In the genomic region with DNA sequence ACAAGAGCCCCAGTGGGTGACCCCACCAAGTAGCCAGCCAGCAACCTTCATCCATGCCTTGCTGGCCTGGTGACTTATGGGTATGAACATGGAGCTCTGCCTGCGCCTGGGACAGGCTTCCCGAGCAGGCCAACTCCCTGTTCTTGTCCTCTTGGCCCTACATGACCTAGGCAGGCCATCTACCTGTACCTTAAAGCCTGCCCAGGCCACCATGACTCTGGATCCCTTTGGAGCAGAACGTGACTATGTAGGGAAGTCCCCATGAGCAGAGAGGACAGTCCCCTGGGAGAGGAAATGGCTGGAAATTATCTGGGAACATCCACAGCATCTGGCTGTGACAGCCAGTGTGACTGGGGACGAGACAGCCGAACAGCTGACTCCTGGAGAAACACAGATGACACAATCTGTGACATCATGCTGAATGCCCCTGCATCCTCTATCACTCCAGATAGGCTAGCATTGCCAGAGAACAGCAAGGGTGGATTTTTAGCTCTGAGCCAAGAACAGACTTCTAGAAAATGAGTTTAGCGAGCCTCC, we compare ENCODE assay signal across 9 mouse cellular contexts. TPM values are rescaled to one million over a fixed set of nuclear protein-coding genes. Genes with fewer than 3 reads are reported as not detected.
DNase-seq lines count a peak whose midpoint lies in the region; ATAC-seq and TF ChIP-seq lines count a peak whose summit lies in the region.
"Had no signal": no experiment of that assay in that cellular context is flagged by ENCODE, and none has a peak within 500 bp of the region (broad histone marks: within the 10 kb centered on the region; RNA-seq: fewer than 3 reads in every experiment).

No protein-coding gene starts in this region.

- no peak overlapping the region for H3K9ac ChIP-seq in midbrain, embryonic 11.5 days (ENCODE audit: low read length)
- H3K9ac ChIP-seq in heart, postnatal 0 days (replicated peaks; ENCODE audit: low read depth, low read length) = no peak overlapping the region
- no peak overlapping the region for H3K9ac ChIP-seq in midbrain, embryonic 15.5 days
- H3K9ac ChIP-seq: embryonic facial prominence, embryonic 15.5 days had no signal

- no peaks in the 10 kb centered on the region for H3K36me3 ChIP-seq in midbrain, embryonic 10.5 days
- no peaks in the 10 kb centered on the region for H3K36me3 ChIP-seq in midbrain, embryonic 11.5 days (ENCODE audit: control insufficient read depth, insufficient read depth, low read length)
- no peaks in the 10 kb centered on the region for H3K36me3 ChIP-seq in heart, postnatal 0 days (replicated peaks; ENCODE audit: control insufficient read depth, insufficient read depth, low read length)
- H3K36me3 ChIP-seq in midbrain, embryonic 15.5 days (replicated peaks) = no peaks in the 10 kb centered on the region
- H3K36me3 ChIP-seq: embryonic facial prominence, embryonic 15.5 days had no signal

- no peaks in the 10 kb centered on the region for H3K9me3 ChIP-seq in midbrain, embryonic 10.5 days (replicated peaks)
- no peaks in the 10 kb centered on the region for H3K9me3 ChIP-seq in midbrain, embryonic 11.5 days (ENCODE audit: control insufficient read depth, low read length)
- H3K9me3 ChIP-seq in heart, postnatal 0 days (replicated peaks; ENCODE audit: control insufficient read depth, low read length) = no peaks in the 10 kb centered on the region
- H3K9me3 ChIP-seq in midbrain, embryonic 15.5 days = no peaks in the 10 kb centered on the region
- H3K9me3 ChIP-seq: embryonic facial prominence, embryonic 15.5 days had no signal

- no peak for ATAC-seq in midbrain, embryonic 11.5 days (ENCODE audit: low FRiP score)
- ATAC-seq in heart, postnatal 0 days (ENCODE audit: insufficient read depth, low read depth) = peak; percentile 33
- ATAC-seq in midbrain, embryonic 15.5 days (replicated peaks) = peak; percentile 50; the same call in 1 of the 2 replicates
- ATAC-seq in megakaryocyte progenitor cell, adult 5-6 weeks (replicated peaks; ENCODE audit: poor library complexity) = no peak

- TF ChIP-seq EP300 in heart, postnatal 0 days (IDR thresholded peaks at IDR 0.05; ENCODE audit: low read depth) = no peak

- no peak overlapping the region for H3K4me2 ChIP-seq in midbrain, embryonic 11.5 days
- H3K4me2 ChIP-seq in heart, postnatal 0 days (ENCODE audit: low read depth, low read length) = peak overlapping the region; percentile 17
- no peak overlapping the region for H3K4me2 ChIP-seq in midbrain, embryonic 15.5 days
- H3K4me2 ChIP-seq: embryonic facial prominence, embryonic 15.5 days had no signal

- intact Hi-C loops in gastrocnemius, adult 2 months (cut with DNase I) = no loop called here

- no peak for TF ChIP-seq CTCF in gastrocnemius, adult 2 months (IDR thresholded peaks at IDR 0.05)
- TF ChIP-seq CTCF in heart, postnatal 0 days (IDR thresholded peaks at IDR 0.05; ENCODE audit: low read depth) = no peak

- WGBS in midbrain, embryonic 10.5 days = 53% methylated on average over 6 of the region's 6 CpGs
- 47% methylated on average over 6 of the region's 6 CpGs for WGBS in midbrain, embryonic 11.5 days
- WGBS in heart, postnatal 0 days = 39% methylated on average over 6 of the region's 6 CpGs
- 53% methylated on average over 6 of the region's 6 CpGs for WGBS in midbrain, embryonic 15.5 days

- peak overlapping the region; percentile 53 for H3K4me3 ChIP-seq in gastrocnemius, adult 2 months
- H3K4me3 ChIP-seq in midbrain, embryonic 10.5 days = no peak overlapping the region
- no peak overlapping the region for H3K4me3 ChIP-seq in midbrain, embryonic 11.5 days (ENCODE audit: low read depth, low read length)
- no peak overlapping the region for H3K4me3 ChIP-seq in heart, postnatal 0 days (ENCODE audit: low read depth, low read length)
- H3K4me3 ChIP-seq in midbrain, embryonic 15.5 days = no peak overlapping the region
- H3K4me3 ChIP-seq: embryonic facial prominence, embryonic 15.5 days had no signal

- peaks cover 26% of the 10 kb centered on the region for H3K4me1 ChIP-seq in midbrain, embryonic 10.5 days
- H3K4me1 ChIP-seq in midbrain, embryonic 11.5 days (ENCODE audit: control insufficient read depth, insufficient read depth, low read length) = peaks cover 9% of the 10 kb centered on the region; the same call in 1 of the 2 replicates
- peaks cover 33% of the 10 kb centered on the region for H3K4me1 ChIP-seq in heart, postnatal 0 days (ENCODE audit: control insufficient read depth, insufficient read depth)
- H3K4me1 ChIP-seq in midbrain, embryonic 15.5 days = peaks cover 18% of the 10 kb centered on the region

- DNase-seq in gastrocnemius, adult 2 months = peak; percentile 60
- no peak for DNase-seq in gastrocnemius, postnatal 4 days (ENCODE audit: low spot score in 2 of 2)
- DNase-seq in midbrain, embryonic 10.5 days (ENCODE audit: low spot score) = no peak
- no peak for DNase-seq in midbrain, embryonic 11.5 days (ENCODE audit: low spot score, missing footprints)
- DNase-seq in heart, postnatal 0 days (ENCODE audit: low spot score) = peak; percentile 61
- no peak for DNase-seq in urinary bladder, postnatal 36 days (ENCODE audit: low spot score in 2 of 2)

- H3K27me3 ChIP-seq in midbrain, embryonic 10.5 days (ENCODE audit: low read depth, poor library complexity, severe bottlenecking) = no peaks in the 10 kb centered on the region
- no peaks in the 10 kb centered on the region for H3K27me3 ChIP-seq in midbrain, embryonic 11.5 days (ENCODE audit: control insufficient read depth, insufficient read depth, low read length)
- H3K27me3 ChIP-seq in heart, postnatal 0 days (ENCODE audit: control insufficient read depth, insufficient read depth, low read length) = no peaks in the 10 kb centered on the region
- H3K27me3 ChIP-seq in midbrain, embryonic 15.5 days (replicated peaks) = no peaks in the 10 kb centered on the region
- H3K27me3 ChIP-seq: embryonic facial prominence, embryonic 15.5 days had no signal

- H3K27ac ChIP-seq in gastrocnemius, adult 2 months = peak overlapping the region; percentile 89
- H3K27ac ChIP-seq in midbrain, embryonic 10.5 days (replicated peaks) = 0 out of 2 replicates have a peak overlapping the region, but pooled peaks have one; percentile 4
- H3K27ac ChIP-seq in midbrain, embryonic 11.5 days (ENCODE audit: low read depth, low read length) = no peak overlapping the region
- peak overlapping the region; percentile 93 for H3K27ac ChIP-seq in heart, postnatal 0 days (ENCODE audit: low read depth)
- H3K27ac ChIP-seq in midbrain, embryonic 15.5 days = 0 out of 2 replicates have a peak overlapping the region, but pooled peaks have one; percentile 23
- H3K27ac ChIP-seq: embryonic facial prominence, embryonic 15.5 days had no signal

RNA-seq across cellular contexts. Expression of gene Sema4d, which starts 15.7 kb away (rescaled TPM):
- 100 to 1,000 TPM; 110 to 132 TPM for total RNA-seq in gastrocnemius, adult 2 months (2021)
- 10 to 100 TPM; 75.1 to 92.5 TPM for total RNA-seq in gastrocnemius, postnatal 4 days (2021)
- 5.6 and 5.9 TPM in 2 replicates for polyA plus RNA-seq in midbrain, embryonic 10.5 days (2016; fragmentation: Nextera tagmentation; extraction: Ambion mirVana)
- 4.9 and 5.0 TPM in 2 replicates for polyA plus RNA-seq in midbrain, embryonic 11.5 days (2014; fragmentation: Nextera tagmentation; extraction: Ambion mirVana)
- 11.6 and 12.6 TPM in 2 replicates for total RNA-seq in heart, postnatal 0 days (2014; rRNA removed; ENCODE audit: low replicate concordance)
- polyA plus RNA-seq in heart, postnatal 0 days (2015; fragmentation: Nextera tagmentation; extraction: Ambion mirVana) = 16.7 and 18.2 TPM in 2 replicates
- polyA plus RNA-seq in midbrain, embryonic 15.5 days (2015; fragmentation: Nextera tagmentation; extraction: Ambion mirVana) = 13.4 and 15.1 TPM in 2 replicates
- total RNA-seq in megakaryocyte progenitor cell, adult 5-6 weeks (2015) = 25.4 and 27.1 TPM in 2 replicates
- 8.6 and 10.7 TPM in 2 replicates for total RNA-seq in megakaryocyte progenitor cell, adult 5-6 weeks (2017)

Comparison
In these comparisons a context has a peak if more than half of its experiments do, and no peak if none do; other contexts are left out.
1. DNase-seq: peak in gastrocnemius, adult 2 months (single experiment) and heart, postnatal 0 days (single experiment); none in gastrocnemius, postnatal 4 days (0 of 2), midbrain, embryonic 10.5 days (single experiment), midbrain, embryonic 11.5 days (single experiment) and urinary bladder, postnatal 36 days (0 of 2).
2. ATAC-seq: peak in heart, postnatal 0 days (single experiment) and midbrain, embryonic 15.5 days (single experiment); none in midbrain, embryonic 11.5 days (single experiment) and megakaryocyte progenitor cell, adult 5-6 weeks (single experiment).